Mouse (Mus musculus) embryonic fibroblast, embryonic 13.5 days (primary cell): ENCODE results near the gene Wnt3a.

ENCODE experiments used
- CTCF ChIP-seq: IDR thresholded peaks from 2 replicates; pipeline ENCODE4 v1.5.1; 2011; ENCODE audit warnings: mild to moderate bottlenecking, control low read depth, low read length, moderate library complexity, borderline replicate concordance; ENCODE audit not compliant: insufficient read depth
- POLR2A ChIP-seq: IDR thresholded peaks from 2 replicates; pipeline ENCODE4 v1.6.1; 2011; ENCODE audit warnings: low read depth, mild to moderate bottlenecking, control low read depth, low read length, moderate library complexity

DNA sequence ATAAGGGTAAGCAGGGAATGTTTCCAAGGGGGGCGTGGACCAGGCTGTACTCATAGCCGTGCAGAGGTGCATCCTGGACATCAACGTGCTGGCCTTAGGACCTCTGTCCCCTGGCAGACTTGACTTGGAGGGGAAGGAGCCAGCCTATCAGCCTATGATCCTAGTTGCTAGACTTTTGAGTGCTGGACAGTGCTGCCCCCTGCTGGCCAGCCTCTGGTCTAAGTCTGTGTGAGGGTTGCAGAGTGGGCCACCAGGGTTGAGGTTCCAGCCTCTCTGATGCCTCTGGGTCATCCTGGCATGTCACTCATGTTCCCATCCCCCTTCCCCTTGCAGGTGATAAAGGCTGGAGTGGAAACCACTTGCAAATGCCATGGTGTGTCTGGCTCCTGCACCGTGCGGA is 40.0 kb upstream of the Wnt3a start:
- TF ChIP-seq POLR2A (no peak), CTCF (peak; percentile 64)
